Mouse (Mus musculus): ENCODE data around the gene Ms4a6c. TPM values are rescaled to one million over a fixed set of nuclear protein-coding genes. Genes with fewer than 3 reads are reported as not detected.
"Not testable (repeated sequence)": the region's sequence is repeated elsewhere in the genome, so short reads cannot be mapped to it uniquely, and the experiment has no call there.

Ms4a6c gene
- total RNA-seq (2021): 1 to 10 TPM; 3.9 to 6.8 TPM
- long read RNA-seq, experiment 1, partial matches to known transcripts: 0 of 2 reads
- long read RNA-seq, experiment 1, other reads (novel, unspliced or antisense): 1 of 2 reads
- long read RNA-seq, experiment 2: 0 reads

DNA sequence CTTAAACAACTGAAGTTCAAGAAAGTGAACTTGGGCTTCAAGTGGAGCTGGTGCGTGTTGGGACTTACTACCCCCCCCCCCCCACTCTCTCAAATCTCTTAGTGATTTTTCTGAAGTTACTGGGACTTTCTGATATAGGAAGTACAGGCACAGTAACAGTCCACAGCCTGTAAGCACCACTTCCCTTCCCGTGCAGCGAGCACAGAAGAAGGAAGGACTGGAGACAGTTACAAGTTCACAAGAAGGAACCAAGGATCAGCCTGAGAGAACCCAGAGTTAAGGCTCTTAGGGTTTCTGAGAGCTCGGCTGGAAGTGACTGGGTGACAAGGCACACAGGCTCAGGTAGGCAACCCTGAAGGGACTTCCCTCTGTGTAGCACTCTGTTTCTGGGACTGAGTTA lies at the start of gene Ms4a6c:
Ms4a6c (plus strand) TSS at position 152 of the 400 bp plus-strand sequence.
- DNase-seq; intact Hi-C loops (cut with DNase I; ENCODE audit: low total_unique reads): not testable (repeated sequence)

DNA sequence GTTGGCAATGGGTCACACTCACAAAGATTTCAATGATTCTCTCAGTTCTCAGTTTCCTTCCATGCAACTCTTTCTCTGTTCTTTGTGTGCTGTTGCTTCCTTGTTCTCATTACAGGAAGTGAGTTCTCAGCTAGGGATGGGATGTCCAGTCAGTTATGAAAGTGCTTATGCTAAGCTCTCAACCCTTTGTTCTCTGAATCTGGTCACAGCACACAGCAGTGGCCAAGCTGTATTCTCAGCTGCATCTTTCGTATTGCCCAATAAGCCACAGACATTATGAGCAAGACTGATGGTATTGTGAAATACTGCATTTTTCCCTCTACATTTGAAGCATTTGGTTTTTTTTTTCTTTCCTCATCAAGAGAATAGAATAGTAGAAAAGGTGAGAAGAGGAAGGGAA lies 38.0 kb upstream of the Ms4a6c start:
- intact Hi-C loops (cut with DNase I; ENCODE audit: low total_unique reads): not testable (repeated sequence)

DNA sequence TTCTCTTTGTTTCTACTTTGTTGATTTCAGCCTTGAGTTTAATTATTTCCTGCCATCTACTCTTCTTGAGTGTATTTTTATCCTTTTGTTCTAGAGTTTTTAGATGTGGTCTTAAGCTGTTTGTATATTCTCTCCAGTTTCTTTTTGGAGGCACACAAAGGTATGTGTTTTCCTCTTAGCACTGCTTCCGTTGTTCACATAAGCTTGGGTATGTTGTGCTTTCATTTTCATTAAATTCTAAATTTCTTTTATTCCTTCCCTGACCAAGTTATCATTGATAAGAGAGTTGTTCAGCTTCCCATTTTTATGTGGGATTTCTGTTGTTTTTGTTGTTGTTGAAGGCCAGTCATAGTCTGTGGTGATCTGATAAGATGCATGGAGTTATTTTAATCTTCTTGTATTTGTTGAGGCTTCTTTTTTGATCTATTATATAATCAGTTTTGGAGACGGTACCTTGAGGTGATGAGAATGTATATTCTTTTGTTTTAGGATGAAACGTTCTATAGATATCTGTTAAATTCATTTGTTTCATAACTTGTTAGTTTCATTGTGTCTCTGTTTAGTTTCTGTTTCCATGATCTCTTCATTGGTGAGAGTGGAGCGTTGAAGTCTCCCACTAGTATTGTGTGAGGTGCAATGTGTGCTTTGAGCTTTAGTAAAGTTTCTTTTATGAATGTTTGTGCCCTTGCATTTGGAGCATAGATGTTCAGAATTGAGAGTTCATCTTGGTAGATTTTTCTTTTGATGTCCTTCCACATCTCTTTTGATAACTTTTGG lies 33.9 kb upstream of the Ms4a6c start:
- no peak for DNase-seq
- intact Hi-C loops (cut with DNase I; ENCODE audit: low total_unique reads): no loop called here

More for the DNA sequence above, 38.0 kb upstream of the Ms4a6c start:
- not testable (repeated sequence) for DNase-seq

DNA sequence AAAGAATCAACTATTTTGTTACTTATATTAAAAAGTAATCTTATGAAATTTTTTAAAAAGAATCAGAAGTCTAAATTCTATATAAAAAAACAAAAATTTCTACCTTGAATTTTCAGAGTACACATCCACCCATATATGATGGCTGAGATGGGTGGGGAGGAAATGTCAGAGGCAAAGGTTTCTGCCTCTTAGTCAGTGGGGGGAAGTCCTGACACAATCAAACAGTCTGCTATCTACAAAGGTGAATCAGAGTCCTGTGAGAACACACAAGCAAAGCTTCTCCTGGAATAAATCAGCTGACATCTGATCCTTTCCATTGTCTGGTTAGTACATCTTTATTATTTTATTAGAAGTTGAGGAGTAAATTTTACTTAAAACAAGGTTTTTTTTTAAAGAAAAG lies 25.8 kb upstream of the Ms4a6c start, which contains the start of gene Ms4a4b:
Ms4a4b (plus strand) TSS at position 216 of the 400 bp plus-strand sequence.
- no peak for DNase-seq
- intact Hi-C loops (cut with DNase I; ENCODE audit: low total_unique reads): no loop called here

- intact Hi-C loops (cut with DNase I; ENCODE audit: low total_unique reads): no loop called here
- no peak for DNase-seq
These were observed 25.2 kb upstream of the Ms4a6c start for GRCm38 (mm10) chr19:11443964-11444363.

DNA sequence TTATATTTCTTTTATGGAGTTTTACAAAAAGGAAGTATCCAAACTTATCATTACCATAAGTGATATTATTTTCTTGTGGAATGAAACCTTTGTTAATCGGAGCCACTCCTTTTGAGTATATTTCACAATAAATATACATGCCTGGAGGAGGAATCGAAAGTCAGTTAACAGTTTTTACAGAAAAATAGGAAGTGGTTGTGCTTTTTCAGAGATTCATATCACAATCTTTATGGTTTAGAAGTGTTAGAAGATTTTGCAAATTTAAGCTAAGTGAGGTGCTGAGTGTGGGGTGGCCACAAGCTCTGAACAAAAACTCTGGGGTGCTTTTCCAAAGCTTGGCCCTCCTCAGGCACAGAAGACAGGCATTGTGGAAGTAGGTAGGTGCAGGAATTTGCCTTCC lies 21.9 kb upstream of the Ms4a6c start:
- intact Hi-C loops (cut with DNase I; ENCODE audit: low total_unique reads): no loop called here
- DNase-seq: no peak

- DNase-seq; intact Hi-C loops (cut with DNase I; ENCODE audit: low total_unique reads): not testable (repeated sequence)
These were observed 10.1 kb upstream of the Ms4a6c start for GRCm38 (mm10) chr19:11459041-11459440.

DNA sequence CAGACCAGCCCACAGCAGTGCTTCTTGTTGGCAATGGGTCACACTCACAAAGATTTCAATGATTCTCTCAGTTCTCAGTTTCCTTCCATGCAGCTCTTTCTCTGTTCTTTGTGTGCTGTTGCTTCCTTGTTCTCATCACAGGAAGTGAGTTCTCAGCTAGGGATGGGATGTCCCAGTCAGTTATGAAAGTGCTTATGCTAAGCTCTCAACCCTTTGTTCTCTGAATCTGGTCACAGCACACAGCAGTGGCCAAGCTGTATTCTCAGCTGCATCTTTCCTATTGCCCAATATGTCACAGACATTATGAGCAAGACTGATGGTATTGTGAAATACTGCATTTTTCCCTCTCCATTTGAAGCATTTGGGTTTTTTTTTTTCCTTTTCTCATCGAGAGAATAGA lies 4.4 kb upstream of the Ms4a6c start:
- DNase-seq; intact Hi-C loops (cut with DNase I; ENCODE audit: low total_unique reads): not testable (repeated sequence)

DNA sequence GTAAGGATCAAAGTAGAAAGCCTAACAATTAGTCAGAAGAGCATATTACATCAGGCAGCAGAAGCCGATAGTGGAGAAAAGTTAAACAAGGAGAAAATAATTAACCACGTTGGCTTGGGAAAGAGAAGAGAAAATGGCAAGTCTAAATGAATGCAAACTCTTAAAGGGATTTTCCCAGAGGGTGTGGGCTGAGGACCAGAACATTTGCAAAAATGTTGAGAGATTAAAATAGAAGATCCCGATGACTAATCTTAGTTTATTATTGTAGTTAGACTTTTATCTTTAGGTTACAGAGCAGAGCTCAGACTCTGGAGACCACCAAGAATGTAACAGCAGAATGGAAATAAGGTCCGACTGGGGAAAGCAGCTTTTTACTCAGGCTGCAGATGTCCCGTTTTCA lies 2.7 kb upstream of the Ms4a6c start:
- DNase-seq: no peak
- intact Hi-C loops (cut with DNase I; ENCODE audit: low total_unique reads): no loop called here

DNA sequence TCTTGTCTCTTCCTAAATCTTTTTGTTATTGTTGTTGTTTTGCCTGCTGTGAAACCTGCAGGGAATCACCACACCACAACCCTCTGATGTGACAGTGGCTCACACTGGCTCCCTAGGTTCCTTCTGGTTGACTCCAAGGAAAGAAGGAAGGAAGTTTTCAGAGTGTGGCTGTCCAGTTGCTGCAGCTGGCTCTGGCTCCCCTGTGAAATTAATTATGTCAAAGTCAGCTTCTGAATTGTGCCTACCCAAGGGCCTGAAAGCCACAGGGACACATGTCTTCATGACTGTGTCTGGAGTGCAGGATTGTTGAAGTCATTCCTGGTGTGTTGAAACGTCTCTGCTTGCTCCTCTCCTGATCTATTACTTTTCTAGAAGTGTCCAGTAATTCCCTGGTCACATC lies 805 bp upstream of the Ms4a6c start:
- DNase-seq; intact Hi-C loops (cut with DNase I; ENCODE audit: low total_unique reads): not testable (repeated sequence)

DNA sequence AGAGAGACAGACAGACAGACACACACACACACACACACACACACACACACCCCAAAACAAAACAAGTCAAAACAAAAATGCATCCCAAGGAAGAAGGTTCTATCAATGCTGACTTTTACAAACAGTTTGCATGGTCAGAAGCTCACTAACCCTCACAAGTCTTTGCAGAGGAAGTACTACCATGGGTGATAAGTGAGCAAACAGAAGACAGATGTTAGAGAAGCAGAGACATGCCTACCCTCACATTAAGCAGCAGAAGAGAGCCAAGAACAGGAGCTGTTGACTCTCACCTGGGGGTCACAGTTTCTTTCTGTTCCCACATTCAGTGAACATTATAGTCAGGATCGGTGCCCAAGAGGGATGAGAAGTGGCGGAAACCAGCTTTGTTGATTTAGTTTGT lies 10.5 kb downstream of the Ms4a6c start:
- intact Hi-C loops (cut with DNase I; ENCODE audit: low total_unique reads): no loop called here
- DNase-seq: no peak

DNA sequence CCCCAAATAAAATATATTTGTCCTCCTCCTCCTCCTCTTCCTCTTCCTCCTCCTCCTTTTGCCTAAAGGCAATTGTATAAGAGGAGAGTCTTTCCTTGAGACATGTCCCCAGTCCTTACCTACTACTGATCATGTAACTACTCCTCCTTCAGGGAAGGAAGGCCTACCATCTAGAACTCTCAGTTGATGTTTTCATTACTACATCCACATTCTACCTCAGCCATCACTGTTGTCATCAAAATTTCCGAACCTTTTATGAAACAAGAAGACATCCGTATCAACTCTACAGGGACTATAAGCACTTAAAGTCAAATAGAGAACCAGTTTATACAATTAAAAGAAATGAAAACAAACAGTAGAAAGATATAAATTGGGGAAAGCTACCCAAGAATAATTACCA lies 13.5 kb downstream of the Ms4a6c start:
- intact Hi-C loops (cut with DNase I; ENCODE audit: low total_unique reads): no loop called here
- no peak for DNase-seq

DNA sequence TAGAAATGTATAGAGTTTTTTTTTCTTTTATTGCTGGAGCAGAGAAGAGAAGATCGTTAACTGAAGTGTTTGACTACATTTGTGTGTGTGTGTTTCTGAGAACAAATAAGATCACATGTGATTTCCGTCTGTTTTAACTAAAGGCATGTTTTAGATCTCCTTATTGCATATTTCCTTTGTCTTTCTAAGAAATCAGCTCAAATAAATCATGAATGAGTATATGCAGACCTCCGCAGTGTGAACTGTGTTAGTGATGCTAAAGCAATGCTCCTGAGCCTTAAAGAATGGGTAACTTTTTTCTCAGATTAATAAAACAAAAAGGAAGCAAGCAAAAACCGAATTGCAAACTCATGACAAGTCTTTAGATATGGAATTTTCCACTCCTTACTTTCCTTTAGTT lies 14.8 kb downstream of the Ms4a6c start:
- no peak for DNase-seq
- intact Hi-C loops (cut with DNase I; ENCODE audit: low total_unique reads): no loop called here

DNA sequence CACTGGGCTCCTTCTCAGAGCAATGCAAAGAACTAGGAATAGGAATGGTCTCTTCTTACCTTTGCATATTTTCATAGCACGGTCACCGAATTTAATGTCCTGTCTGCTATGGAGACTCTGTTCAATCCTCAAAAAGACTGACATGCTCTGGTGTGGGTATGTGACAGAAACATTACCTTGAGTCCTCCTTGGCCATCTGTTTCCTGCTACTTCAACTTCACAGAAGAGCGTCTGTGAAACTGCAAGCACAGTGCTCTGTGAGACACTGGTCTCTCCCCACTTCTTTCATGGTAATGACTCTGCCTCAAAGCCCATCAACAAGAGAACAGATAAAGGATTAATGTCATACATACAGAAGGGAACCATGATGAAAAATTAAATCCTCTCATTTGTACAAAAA lies 15.2 kb downstream of the Ms4a6c start:
- intact Hi-C loops (cut with DNase I; ENCODE audit: low total_unique reads): no loop called here
- DNase-seq: no peak

GRCm38 (mm10) chr19:11485266-11485665 lies 16.1 kb downstream of the Ms4a6c start:
- intact Hi-C loops (cut with DNase I; ENCODE audit: low total_unique reads): no loop called here
- DNase-seq: no peak

DNA sequence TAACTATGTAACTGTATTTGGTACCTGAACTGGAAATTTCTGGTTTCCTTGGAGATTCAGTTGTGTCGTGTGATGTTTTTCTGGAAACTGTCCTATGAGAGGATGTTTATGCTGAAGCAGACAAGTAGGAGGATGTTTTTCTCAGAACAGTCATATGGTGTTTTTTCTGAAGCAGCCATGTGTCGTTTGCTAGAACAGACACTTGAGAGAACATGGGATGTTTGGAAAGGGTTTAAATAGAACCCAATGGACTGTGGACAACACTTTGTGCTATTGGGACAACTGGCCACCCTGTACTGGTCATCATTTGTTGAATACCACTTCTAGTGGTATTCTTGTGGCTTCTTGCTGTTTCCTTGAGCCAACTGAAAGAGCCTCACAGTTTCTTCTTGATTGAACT lies 16.6 kb downstream of the Ms4a6c start, which contains the start of gene Gm8369:
Gm8369 (plus strand) TSS at position 193 of the 400 bp plus-strand sequence.
- intact Hi-C loops (cut with DNase I; ENCODE audit: low total_unique reads): no loop called here
- DNase-seq: no peak

DNA sequence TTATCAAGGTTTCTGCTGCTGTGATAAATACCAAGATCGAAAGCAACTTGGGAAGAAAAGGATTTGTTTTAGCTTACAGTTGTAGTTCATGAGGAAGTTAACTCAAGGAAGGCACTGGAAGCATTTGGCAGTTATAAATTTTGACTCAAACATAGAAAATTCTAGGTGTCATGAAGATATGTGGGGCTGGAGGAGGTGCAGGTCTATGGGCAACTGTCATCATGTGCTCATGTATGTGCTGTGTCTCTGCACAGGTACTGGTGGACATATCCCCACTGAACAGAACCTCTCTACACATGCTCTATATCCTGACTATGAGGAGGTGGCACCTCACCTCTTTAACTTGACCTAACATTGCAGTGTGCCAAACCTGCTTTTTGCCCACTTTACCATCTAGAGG lies 17.4 kb downstream of the Ms4a6c start:
- DNase-seq: no peak
- intact Hi-C loops (cut with DNase I; ENCODE audit: low total_unique reads): no loop called here

DNA sequence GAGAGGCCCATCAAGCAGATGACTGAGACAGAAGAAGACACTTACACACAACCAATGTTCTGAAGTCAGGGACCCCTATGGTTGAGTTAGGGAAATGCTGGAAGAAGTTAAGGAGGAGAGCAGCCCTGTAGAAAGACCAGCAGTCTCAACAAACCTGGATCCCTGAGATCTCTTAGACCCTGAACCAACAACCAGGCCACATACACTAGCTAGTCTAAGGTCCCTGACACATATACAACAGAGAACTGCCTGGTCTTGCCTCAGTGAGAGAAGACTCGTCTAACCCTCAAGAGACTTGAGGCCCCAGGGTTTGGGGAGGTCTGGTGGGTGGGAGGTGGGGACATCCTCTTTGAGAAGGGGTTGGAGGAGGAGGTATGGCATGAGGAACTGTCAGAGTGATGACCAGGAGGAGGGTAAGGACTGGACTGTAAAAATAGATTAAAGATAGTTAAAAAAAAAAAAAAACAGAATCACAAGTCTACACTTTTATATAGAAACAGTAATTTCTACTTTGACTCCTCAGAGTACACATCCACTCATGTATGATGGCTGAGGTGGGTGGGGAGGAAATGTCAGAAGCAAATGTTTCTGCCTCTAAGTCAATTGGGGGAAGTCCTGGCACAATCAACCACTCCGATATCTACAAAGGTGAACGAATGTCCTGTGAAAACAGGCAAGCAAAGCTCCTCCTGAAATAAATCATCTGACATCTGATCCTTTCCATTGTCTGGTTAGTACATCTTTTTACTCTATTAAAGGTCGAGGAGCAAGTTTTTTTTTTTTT lies 22.4 kb downstream of the Ms4a6c start:
- intact Hi-C loops (cut with DNase I; ENCODE audit: low total_unique reads): no loop called here
- DNase-seq: no peak

DNA sequence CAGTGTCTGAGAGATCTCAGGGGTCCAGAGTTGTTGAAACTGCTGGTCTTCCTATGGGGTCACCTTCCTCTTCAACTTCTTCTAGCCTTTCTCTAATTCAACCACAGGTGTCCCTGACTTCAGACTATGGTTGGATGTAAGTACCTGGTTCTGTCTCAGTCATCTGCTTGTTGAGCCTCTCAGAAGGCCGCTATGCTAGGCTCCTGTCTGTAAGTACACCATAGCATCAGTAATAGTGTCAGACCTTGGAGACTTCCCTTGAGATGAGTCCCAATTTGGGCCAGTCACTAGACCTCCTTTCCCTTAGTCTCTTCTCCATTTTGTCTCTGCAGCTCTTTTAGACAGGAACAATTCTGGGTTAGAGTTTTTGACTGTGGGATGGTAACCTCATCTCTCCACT lies 23.5 kb downstream of the Ms4a6c start:
- no peak for DNase-seq
- intact Hi-C loops (cut with DNase I; ENCODE audit: low total_unique reads): no loop called here

GRCm38 (mm10) chr19:11494519-11494918 lies 25.4 kb downstream of the Ms4a6c start:
- DNase-seq: no peak
- intact Hi-C loops (cut with DNase I; ENCODE audit: low total_unique reads): no loop called here

All from gastrocnemius, postnatal 14 days (tissue).